Mouse (Mus musculus) Patski (cell line): ENCODE data around the gene 4930556J24Rik. TPM values are rescaled to one million over a fixed set of nuclear protein-coding genes. Genes with fewer than 3 reads are reported as not detected.
"Not testable (repeated sequence)": the region's sequence is repeated elsewhere in the genome, so short reads cannot be mapped to it uniquely, and the experiment has no call there.

ENCODE experiments used
- ATAC-seq: fragments of 100-300 bp; one replicate; pipeline ENCODE4 v1.8.0; 2021
- CTCF ChIA-PET: fragments of 350-600 bp; sonication (Branson Sonifier 250); formaldehyde crosslinking; loops from one replicate; lab custom pipeline; 2022; ENCODE audit warnings: inconsistent platforms; lab: Charles Lee
- POLR2A ChIA-PET: fragments of 350-600 bp; sonication (Branson Sonifier 250); formaldehyde crosslinking; loops from one replicate; lab custom pipeline; 2022; ENCODE audit warnings: antibody characterized with exemption, inconsistent platforms; lab: Charles Lee
- DNase-seq: peaks from one replicate; pipeline ENCODE4 v3.0.0-alpha.2; 2011; ENCODE audit warnings: low read depth, low spot score
- H3K27me3 ChIP-seq: fragments of 371-371 bp; one replicate; pipeline ENCODE4 v1.5.1; 2021
- CTCF ChIP-seq: fragments of 100-300 bp; IDR thresholded peaks from one replicate; pipeline ENCODE4 v1.5.1; 2021
- in situ Hi-C: fragments of 300-500 bp; cut with MboI; formaldehyde crosslinking; loops from 3 replicates; pipeline ENCODE4 v1.11.1; 2018; ENCODE audit warnings: low pct_unique_long_range_greater_than_20kb, mixed read lengths
- polyA plus RNA-seq: library from polyadenylated mRNA; unstranded; gene quantifications from one replicate; pipeline ENCODE4 v1.2.3, GENCODE M21; 2021

Gene 4930556J24Rik
- polyA plus RNA-seq, 1 experiment from 2014 or later: 0.15 TPM

- ATAC-seq (no peak), DNase-seq (no peak)
- in situ Hi-C loops: no loop called here
- H3K27me3 ChIP-seq: no peaks in the 10 kb centered on the region
- CTCF ChIA-PET: interaction anchor here (1.0 kb wide), 1 partner anchor 10 kb away, joined by 3 read pairs; the partner anchor contains the start of gene Pes1
- POLR2A ChIA-PET: no interaction called here
- TF ChIP-seq CTCF: no peak
Observed at GRCm38 (mm10) chr11:3974311-3974710, 2.3 kb downstream of the 4930556J24Rik start.

- no peak for DNase-seq
- ChIA-PET CTCF (no interaction called here), POLR2A (no interaction called here)
- H3K27me3 ChIP-seq: no peaks in the 10 kb centered on the region
- no peak for ATAC-seq
- no peak for TF ChIP-seq CTCF
- in situ Hi-C loops: no loop called here
Observed at GRCm38 (mm10) chr11:3973081-3973480, 3.5 kb downstream of the 4930556J24Rik start.

GRCm38 (mm10) chr11:3970361-3970760, 6.2 kb downstream of the 4930556J24Rik start:
- DNase-seq (no peak), ATAC-seq (no peak)
- in situ Hi-C loops: no loop called here
- ChIA-PET CTCF (no interaction called here), POLR2A (interaction anchor here (1.1 kb wide), 1 partner anchor 11 kb away, joined by 3 read pairs; no protein-coding TSS in a partner anchor)
- H3K27me3 ChIP-seq: no peaks in the 10 kb centered on the region
- TF ChIP-seq CTCF: no peak

GRCm38 (mm10) chr11:3969837-3970236, 6.7 kb downstream of the 4930556J24Rik start:
- ChIA-PET CTCF (no interaction called here), POLR2A (interaction anchor here (1.1 kb wide), 1 partner anchor 12 kb away, joined by 3 read pairs; no protein-coding TSS in a partner anchor)
- no peak for TF ChIP-seq CTCF
- no peak for DNase-seq
- no peak for ATAC-seq
- no peaks in the 10 kb centered on the region for H3K27me3 ChIP-seq
- in situ Hi-C loops: no loop called here

GRCm38 (mm10) chr11:3964416-3965172, 12.0 kb downstream of the 4930556J24Rik start:
- in situ Hi-C loops: no loop called here
- no peak for DNase-seq
- ChIA-PET CTCF (interaction anchor here (1.1 to 1.3 kb wide), 2 partner anchors 10 to 14 kb away, joined by 3 read pairs; no protein-coding TSS in a partner anchor), POLR2A (no interaction called here)
- TF ChIP-seq CTCF: no peak
- H3K27me3 ChIP-seq: peaks cover 9% of the 10 kb centered on the region
- ATAC-seq: no peak

GRCm38 (mm10) chr11:3963610-3964415, 12.8 kb downstream of the 4930556J24Rik start, which contains the start of gene Pes1:
Gene Pes1, plus strand, starts transcription at chr11:3963975.
- no peak for TF ChIP-seq CTCF
- ATAC-seq (peak; percentile 35), DNase-seq (peak; percentile 77)
- H3K27me3 ChIP-seq: peaks cover 13% of the 10 kb centered on the region
- ChIA-PET POLR2A (no interaction called here), CTCF (interaction anchor here (0.8 to 1.3 kb wide), 3 partner anchors 11 to 25 kb away, joined by 3 read pairs; no protein-coding TSS in a partner anchor)
- in situ Hi-C loops: no loop called here

- POLR2A ChIA-PET: no interaction called here
- no peak for TF ChIP-seq CTCF
- ATAC-seq (no peak), DNase-seq (no peak)
- in situ Hi-C loops: no loop called here
- peaks cover 17% of the 10 kb centered on the region for H3K27me3 ChIP-seq
- CTCF ChIA-PET: interaction anchor here (0.8 kb wide), 1 partner anchor 24 kb away, joined by 3 read pairs; no protein-coding TSS in a partner anchor
Observed at GRCm38 (mm10) chr11:3963155-3963554, 13.4 kb downstream of the 4930556J24Rik start.

- H3K27me3 ChIP-seq: peaks cover 30% of the 10 kb centered on the region
- ATAC-seq: no peak
- no peak for TF ChIP-seq CTCF
- ChIA-PET POLR2A (no interaction called here), CTCF (no interaction called here)
- no peak for DNase-seq
- in situ Hi-C loops: no loop called here
Observed at GRCm38 (mm10) chr11:3961761-3962160, 14.8 kb downstream of the 4930556J24Rik start.

GRCm38 (mm10) chr11:3960901-3961300, 15.7 kb downstream of the 4930556J24Rik start:
- in situ Hi-C loops: no loop called here
- no peak for DNase-seq
- TF ChIP-seq CTCF: no peak
- CTCF ChIA-PET: no interaction called here
- ATAC-seq: no peak
- peaks cover 37% of the 10 kb centered on the region for H3K27me3 ChIP-seq
- POLR2A ChIA-PET: no interaction called here

GRCm38 (mm10) chr11:3955371-3955770, 21.2 kb downstream of the 4930556J24Rik start:
- POLR2A ChIA-PET, CTCF ChIA-PET, ATAC-seq, DNase-seq, in situ Hi-C loops: not testable (repeated sequence)
- H3K27me3 ChIP-seq: peaks cover 34% of the 10 kb centered on the region

- ATAC-seq, DNase-seq, POLR2A ChIA-PET, CTCF ChIA-PET, in situ Hi-C loops: not testable (repeated sequence)
- peaks cover 29% of the 10 kb centered on the region for H3K27me3 ChIP-seq
Observed at GRCm38 (mm10) chr11:3954876-3955275, 21.7 kb downstream of the 4930556J24Rik start.
